Mouse (Mus musculus) adrenal gland, adult 18-20 months (tissue): Measurements from ENCODE around the gene Skap1. TPM values are rescaled to one million over a fixed set of nuclear protein-coding genes. Genes with fewer than 3 reads are reported as not detected.
A peak's percentile ranks its signal among the peaks of the same experiment; 100 is the strongest.
"Not testable (repeated sequence)": the region's sequence is repeated elsewhere in the genome, so short reads cannot be mapped to it uniquely, and the experiment has no call there.

Experiments
- DNase-seq, 2 experiments: peaks; one replicate each; pipeline ENCODE4 v3.0.0; 2021 to 2022; ENCODE audit warnings: low spot score in 2 of 2
- total RNA-seq, 2 experiments: library from RNA; stranded (reverse); gene quantifications; 1 replicate in 1 of 2; 2 replicates in 1 of 2; pipeline ENCODE4 v1.2.3; 2021

The Skap1 gene
- total RNA-seq, 2 experiments from 2014 or later: 7.6 to 8.8 TPM

DNA sequence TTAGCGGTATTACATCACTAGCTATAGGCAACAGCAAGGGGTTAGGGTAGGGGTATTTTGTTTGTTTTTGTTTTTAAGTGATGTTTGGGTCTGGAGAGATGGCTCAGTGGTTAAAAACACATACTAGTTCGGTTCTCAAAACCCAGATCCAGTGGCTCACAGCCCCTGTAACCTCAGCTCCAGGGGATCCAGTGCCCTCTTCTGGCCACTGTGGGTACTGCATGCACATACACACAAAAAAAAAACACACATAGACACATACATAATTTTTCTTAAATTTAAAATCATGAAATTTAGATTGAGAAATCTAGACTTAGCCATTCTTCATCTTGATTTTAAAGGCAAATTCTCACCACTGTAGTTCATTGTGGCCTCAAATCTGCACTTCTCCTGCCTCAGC lies 221.0 kb downstream of the Skap1 start:
- no peak for DNase-seq

DNA sequence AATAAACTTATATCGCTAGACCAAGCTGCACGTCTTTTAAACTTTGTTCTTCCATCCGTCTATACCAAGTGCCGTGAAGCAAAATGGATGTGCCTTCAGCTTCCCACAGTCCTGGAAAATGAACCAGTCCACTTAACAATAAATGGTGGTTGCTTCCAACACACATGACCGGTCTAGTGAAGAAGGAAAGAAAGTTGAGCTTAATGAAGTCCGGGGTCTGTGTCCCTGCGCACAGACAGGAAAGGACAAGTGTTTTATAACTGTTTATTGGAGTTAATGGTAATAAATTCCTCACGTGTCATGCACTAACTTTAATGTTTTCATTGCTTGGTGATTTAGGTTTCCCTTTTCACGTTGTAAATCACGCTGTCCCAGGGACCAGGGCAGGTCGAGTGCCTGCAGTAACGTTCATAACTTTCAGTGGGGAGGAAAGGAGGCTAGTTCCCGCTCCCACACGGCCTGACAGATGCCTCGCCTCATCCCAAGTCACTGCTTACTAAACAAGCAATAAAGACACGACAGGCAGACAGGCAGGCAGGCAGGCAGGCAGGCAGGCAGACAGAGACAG lies 222.4 kb downstream of the Skap1 start:
- DNase-seq: no peak

- no peak for DNase-seq
These were observed 227.9 kb downstream of the Skap1 start for GRCm38 (mm10) chr11:96692250-96692649.

DNA sequence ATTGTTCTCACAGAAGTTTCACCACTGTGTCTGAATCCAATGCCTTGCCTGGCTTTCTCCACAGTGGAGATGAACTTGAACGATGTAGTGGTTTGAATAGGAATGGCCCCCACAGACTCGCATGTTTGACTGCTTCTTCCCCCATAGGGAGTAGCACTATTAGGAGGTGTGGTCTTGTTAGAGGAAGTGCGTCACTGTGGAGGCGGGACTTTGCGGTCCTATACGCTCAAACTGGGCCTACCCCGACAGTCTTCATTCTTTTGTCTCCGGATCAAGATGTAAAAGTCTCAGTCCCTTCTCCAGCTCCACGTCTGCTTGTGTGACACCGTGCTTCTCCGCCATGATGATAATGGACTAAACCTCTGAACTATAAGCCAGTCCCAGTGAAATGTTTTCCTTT lies 229.0 kb downstream of the Skap1 start:
- DNase-seq: no peak

GRCm38 (mm10) chr11:96694774-96695173 lies 230.4 kb downstream of the Skap1 start:
- DNase-seq: no peak

DNA sequence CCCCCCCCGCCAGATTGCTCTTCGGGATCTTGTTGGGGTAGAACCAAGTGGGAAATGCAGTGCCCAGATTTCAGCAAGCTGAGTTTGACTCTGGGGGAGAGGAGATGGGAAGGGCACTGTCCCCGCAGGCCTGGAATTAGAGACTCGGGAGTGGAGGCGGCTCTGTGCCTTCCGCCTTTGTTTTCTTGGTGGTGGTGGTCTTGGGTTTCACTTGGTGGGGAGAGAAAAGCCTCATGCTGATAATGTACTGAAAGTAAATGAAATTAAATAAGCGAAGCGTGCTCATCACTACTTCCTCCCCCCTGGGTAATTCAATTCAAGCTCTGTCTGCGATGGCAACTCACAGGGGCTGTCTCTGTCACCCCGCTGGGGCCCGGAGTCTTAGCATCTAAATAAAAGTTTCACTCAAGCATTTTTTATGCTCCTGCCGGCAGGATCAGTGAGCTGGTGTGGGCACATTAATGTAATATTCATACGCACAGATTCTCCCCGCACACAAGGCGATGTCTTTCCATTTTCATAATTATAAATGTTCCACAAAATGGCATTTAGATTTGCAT lies 231.9 kb downstream of the Skap1 start:
- DNase-seq: no peak

- DNase-seq: no peak
These were observed 232.6 kb downstream of the Skap1 start for GRCm38 (mm10) chr11:96696842-96697455.

DNA sequence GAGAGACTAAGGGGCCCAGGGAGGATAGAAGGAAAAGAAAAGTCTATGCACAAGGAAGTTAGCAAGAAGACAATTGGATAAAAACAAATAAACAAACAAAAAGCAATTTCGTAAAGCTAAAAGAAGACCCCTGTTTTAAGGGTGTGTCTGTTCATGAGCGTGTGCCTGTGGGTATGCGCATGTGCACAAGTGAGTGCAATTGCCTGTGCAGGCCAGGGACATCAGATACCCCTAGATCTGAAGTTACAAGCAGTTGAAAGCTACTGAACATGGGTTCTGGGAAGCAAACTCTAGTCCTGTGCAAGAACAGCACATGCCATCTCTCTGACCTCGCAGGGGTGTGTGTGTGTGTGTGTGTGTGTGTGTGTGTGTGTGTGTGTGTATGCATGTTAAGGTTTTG lies 233.1 kb downstream of the Skap1 start:
- DNase-seq: no peak

- no peak for DNase-seq
These were observed 239.4 kb downstream of the Skap1 start for GRCm38 (mm10) chr11:96703813-96704212.

- DNase-seq: no peak
These were observed 246.9 kb downstream of the Skap1 start for GRCm38 (mm10) chr11:96711268-96711667.

DNA sequence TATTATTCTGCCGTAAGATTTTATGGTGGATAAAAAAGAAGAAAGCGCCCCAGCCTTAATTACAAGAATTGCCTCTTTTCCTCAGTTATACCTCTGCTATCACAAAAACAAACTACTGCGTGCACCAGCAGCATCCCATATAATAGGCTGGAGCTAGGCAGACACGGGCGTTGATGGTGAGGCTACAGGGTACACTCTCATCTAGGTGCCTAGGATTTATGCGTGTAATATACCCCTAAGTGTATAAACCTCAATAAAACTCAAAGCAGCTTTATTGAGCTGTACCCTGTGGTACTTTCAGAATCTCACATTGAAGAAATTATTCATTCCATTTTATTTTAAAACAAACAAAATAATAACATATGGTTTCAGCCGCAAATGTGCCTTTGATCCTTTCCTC lies 247.3 kb downstream of the Skap1 start:
- no peak for DNase-seq

DNA sequence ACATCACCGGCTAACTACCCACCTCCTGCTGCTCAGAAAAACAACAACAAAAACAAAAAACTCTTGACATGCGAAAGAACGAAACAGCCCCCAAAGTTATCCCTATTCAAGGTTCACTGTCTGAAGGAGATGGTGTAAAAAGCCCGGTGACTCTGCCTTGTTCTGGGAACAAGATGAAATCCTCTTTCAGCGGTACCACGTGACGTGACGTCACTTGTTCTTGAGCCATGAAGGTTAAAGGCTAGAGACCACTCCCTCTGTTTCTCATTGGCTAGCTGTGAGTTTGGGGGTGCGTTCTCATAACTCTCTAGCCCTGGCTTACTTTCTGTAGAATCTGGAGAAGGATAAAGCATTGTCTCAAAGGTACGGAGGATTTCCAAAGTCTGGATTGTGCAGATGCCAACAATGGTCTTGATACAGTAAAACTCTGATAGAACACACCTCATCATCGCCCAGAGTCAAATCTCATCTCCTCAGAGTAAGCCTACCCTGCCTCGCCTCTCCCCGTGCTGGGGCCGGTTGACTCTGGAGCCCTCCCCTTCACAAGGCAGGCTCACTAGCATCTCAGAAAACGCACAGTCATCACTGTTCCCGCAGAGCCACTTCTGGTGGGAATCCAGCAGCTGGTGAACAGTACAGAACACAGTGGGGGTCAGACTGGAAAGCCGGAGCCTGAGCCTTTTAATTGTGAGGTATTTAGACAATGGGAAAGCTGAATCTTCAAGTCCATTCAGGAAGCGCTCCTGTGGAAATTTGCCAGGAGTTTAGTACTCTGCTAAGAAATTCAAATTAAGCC lies 249.0 kb downstream of the Skap1 start:
- no peak for DNase-seq

GRCm38 (mm10) chr11:96714011-96714410 lies 249.6 kb downstream of the Skap1 start:
- no peak for DNase-seq

GRCm38 (mm10) chr11:96715168-96715567 lies 250.8 kb downstream of the Skap1 start:
- DNase-seq: not testable (repeated sequence)

- no peak for DNase-seq
These were observed 254.2 kb downstream of the Skap1 start for GRCm38 (mm10) chr11:96718609-96719008.

DNA sequence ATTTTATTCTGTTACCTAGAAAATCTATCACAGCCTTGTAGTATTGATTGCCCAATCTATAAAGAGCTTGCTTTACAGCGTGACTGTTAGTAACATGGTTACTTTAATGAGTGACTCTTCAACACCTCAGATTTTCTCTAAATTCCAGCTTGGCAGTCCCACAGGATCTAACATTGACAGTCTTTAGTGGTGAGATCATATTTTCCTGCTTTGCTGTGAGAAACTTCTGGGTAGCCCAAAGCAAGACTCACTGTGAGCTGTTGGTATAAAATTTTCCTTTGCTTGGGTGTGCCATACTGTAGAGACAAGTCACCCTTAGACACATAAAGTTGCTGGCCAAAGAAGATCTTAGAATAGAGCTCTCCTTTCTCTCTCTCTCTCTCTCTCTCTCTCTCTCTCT lies 261.4 kb downstream of the Skap1 start:
- no peak for DNase-seq

DNA sequence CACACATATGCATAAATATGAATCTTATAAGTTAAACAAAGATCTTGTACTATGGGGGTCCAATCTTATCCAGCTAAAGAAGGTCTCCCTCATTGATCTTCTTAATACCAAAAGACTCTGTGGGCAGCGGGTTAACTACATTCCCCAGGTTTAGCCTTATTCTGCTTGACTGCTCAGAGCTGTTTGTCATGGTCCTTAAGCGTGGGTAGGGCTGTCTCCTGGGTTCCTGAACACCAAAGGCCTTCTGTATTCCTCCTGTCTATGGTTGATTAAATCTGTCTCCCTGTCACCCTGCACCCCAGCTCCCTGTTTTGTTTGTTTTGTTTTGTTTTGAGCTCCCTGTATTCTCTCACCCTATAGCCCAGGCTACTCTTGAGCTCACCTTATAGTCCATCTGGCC lies 264.2 kb downstream of the Skap1 start:
- DNase-seq: no peak

GRCm38 (mm10) chr11:96729462-96729861 lies 265.1 kb downstream of the Skap1 start:
- no peak for DNase-seq

DNA sequence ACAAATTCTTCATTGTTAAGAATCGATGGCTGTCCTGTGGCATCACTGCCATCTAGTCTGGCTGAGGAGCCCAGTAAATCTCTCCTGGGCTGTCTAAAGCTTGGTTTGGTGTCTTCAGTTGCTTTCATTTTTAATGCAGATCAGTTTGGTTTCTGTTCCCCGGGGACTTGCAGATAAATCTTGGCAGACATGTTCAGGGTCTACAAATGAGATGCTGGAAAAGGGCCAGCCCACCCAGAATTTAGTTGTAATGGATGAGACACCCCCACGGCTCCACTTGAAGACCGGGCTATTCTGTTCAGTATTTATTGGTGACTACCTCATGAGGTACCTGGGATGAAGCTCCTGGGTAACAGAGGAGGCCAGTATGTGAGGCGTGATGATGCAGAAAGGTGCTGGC lies 265.9 kb downstream of the Skap1 start:
- no peak for DNase-seq

- DNase-seq: no peak
These were observed 268.3 kb downstream of the Skap1 start for GRCm38 (mm10) chr11:96732657-96733056.

GRCm38 (mm10) chr11:96735908-96736307 lies 271.5 kb downstream of the Skap1 start:
- peak; percentile 42 to 45 for DNase-seq

DNA sequence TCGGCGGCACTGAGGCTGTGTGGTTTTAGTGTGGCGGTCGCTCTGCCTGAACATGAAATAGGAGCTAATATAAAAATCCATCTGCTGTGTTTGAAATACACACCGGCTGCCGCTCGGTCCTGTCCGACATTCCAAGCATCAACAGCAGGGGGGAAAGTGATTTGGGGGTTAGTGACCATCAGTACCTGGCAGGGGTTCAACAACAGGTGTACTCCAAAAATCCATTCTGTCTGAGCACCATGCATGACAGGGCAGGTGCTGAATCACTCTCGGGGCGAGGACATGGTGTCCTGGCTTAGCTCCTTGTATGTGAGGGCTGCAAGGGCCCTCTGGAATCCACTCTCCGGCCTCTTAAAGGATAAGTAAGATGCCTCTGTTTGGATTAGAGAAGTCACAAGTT lies 272.0 kb downstream of the Skap1 start:
- no peak for DNase-seq
